Mouse (Mus musculus): ENCODE data around the gene Zfp64. TPM values are rescaled to one million over a fixed set of nuclear protein-coding genes. Genes with fewer than 3 reads are reported as not detected.

Gene Zfp64
- total and polyA plus RNA-seq, 2 experiments from 2014 or later = 10.9 to 15.4 TPM

DNA sequence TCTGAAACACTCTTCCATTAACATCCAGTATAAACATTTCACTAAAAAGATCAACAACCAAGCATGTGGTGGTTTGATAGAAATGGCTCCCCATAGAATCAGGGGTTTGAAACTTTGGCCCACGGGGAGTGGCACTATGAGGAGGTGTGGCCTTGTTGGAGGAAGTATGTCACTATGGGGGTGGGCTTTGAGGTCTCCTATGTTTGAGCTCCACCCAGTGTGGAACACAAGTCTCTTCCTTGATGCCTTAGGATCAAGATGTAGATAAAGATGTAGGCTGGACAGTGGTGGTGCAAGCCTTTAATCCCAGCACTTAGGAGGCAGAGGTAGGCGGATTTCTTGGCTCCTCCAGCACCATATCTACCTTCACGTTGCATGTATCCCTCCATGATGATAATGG is 5.4 kb upstream of the Zfp64 start:
- 75% methylated on average over 3 of the region's 3 CpGs for WGBS
- no peaks in the 10 kb centered on the region for H3K27me3 ChIP-seq (ENCODE audit: control insufficient read depth, insufficient read depth, low read length)
- H3K36me3 ChIP-seq (replicated peaks; ENCODE audit: control insufficient read depth, insufficient read depth, low read length) = no peaks in the 10 kb centered on the region
- H3K4me1 ChIP-seq (ENCODE audit: control insufficient read depth, insufficient read depth) = no peaks in the 10 kb centered on the region
- DNase-seq (ENCODE audit: low spot score) (no peak), ATAC-seq (ENCODE audit: insufficient read depth, low read depth) (no peak)
- no peak overlapping the region for H3K4me3 ChIP-seq (ENCODE audit: low read depth, low read length)
- no peak overlapping the region for H3K27ac ChIP-seq (ENCODE audit: low read depth)
- H3K4me2 ChIP-seq (ENCODE audit: low read depth, low read length) = no peak overlapping the region
- no peak for TF ChIP-seq EP300 (IDR thresholded peaks at IDR 0.05; ENCODE audit: low read depth)
- TF ChIP-seq CTCF (IDR thresholded peaks at IDR 0.05; ENCODE audit: low read depth) = no peak
- no peaks in the 10 kb centered on the region for H3K9me3 ChIP-seq (replicated peaks; ENCODE audit: control insufficient read depth, low read length)
- no peak overlapping the region for H3K9ac ChIP-seq (replicated peaks; ENCODE audit: low read depth, low read length)

GRCm38 (mm10) chr2:168959339-168959885 is 4.0 kb upstream of the Zfp64 start:
- Histone ChIP-seq H3K36me3 (replicated peaks; ENCODE audit: control insufficient read depth, insufficient read depth, low read length) (no peaks in the 10 kb centered on the region), H3K27me3 (ENCODE audit: control insufficient read depth, insufficient read depth, low read length) (no peaks in the 10 kb centered on the region), H3K9ac (replicated peaks; ENCODE audit: low read depth, low read length) (no peak overlapping the region), H3K4me2 (ENCODE audit: low read depth, low read length) (no peak overlapping the region), H3K4me3 (ENCODE audit: low read depth, low read length) (no peak overlapping the region), H3K27ac (ENCODE audit: low read depth) (no peak overlapping the region), H3K9me3 (replicated peaks; ENCODE audit: control insufficient read depth, low read length) (no peaks in the 10 kb centered on the region), H3K4me1 (ENCODE audit: control insufficient read depth, insufficient read depth) (no peaks in the 10 kb centered on the region)
- no peak for TF ChIP-seq EP300 (IDR thresholded peaks at IDR 0.05; ENCODE audit: low read depth)
- WGBS = 81% methylated on average over 14 of the region's 14 CpGs
- ATAC-seq (ENCODE audit: insufficient read depth, low read depth) (no peak), DNase-seq (ENCODE audit: low spot score) (no peak)

GRCm38 (mm10) chr2:168955850-168956346 is 511 bp upstream of the Zfp64 start:
- Histone ChIP-seq H3K4me1 (ENCODE audit: control insufficient read depth, insufficient read depth) (0 out of 2 replicates have a peak, but pooled peaks cover 6% of the 10 kb centered on the region), H3K4me2 (ENCODE audit: low read depth, low read length) (peak overlapping the region; percentile 88), H3K4me3 (ENCODE audit: low read depth, low read length) (peak overlapping the region; percentile 76), H3K36me3 (replicated peaks; ENCODE audit: control insufficient read depth, insufficient read depth, low read length) (peaks cover 6% of the 10 kb centered on the region), H3K27me3 (ENCODE audit: control insufficient read depth, insufficient read depth, low read length) (no peaks in the 10 kb centered on the region), H3K27ac (ENCODE audit: low read depth) (peak overlapping the region; percentile 92), H3K9me3 (replicated peaks; ENCODE audit: control insufficient read depth, low read length) (no peaks in the 10 kb centered on the region), H3K9ac (replicated peaks; ENCODE audit: low read depth, low read length) (no peak overlapping the region)
- WGBS = 39% methylated on average over 10 of the region's 10 CpGs
- peak; percentile 7 for ATAC-seq (ENCODE audit: insufficient read depth, low read depth)
- peak; percentile 52 for DNase-seq (ENCODE audit: low spot score)
- no peak for TF ChIP-seq EP300 (IDR thresholded peaks at IDR 0.05; ENCODE audit: low read depth)
- no peak for TF ChIP-seq CTCF (IDR thresholded peaks at IDR 0.05; ENCODE audit: low read depth)

GRCm38 (mm10) chr2:168954376-168954775 is 1.0 kb downstream of the Zfp64 start:
- peak overlapping the region; percentile 76 for H3K4me3 ChIP-seq (ENCODE audit: low read depth, low read length)
- peak overlapping the region; percentile 88 for H3K4me2 ChIP-seq (ENCODE audit: low read depth, low read length)
- no peaks in the 10 kb centered on the region for H3K9me3 ChIP-seq (replicated peaks; ENCODE audit: control insufficient read depth, low read length)
- ATAC-seq (ENCODE audit: insufficient read depth, low read depth) (no peak), DNase-seq (ENCODE audit: low spot score) (no peak)
- H3K4me1 ChIP-seq (ENCODE audit: control insufficient read depth, insufficient read depth) = 0 out of 2 replicates have a peak, but pooled peaks cover 6% of the 10 kb centered on the region
- H3K36me3 ChIP-seq (replicated peaks; ENCODE audit: control insufficient read depth, insufficient read depth, low read length) = peaks cover 21% of the 10 kb centered on the region
- H3K27ac ChIP-seq (ENCODE audit: low read depth) = no peak overlapping the region
- H3K9ac ChIP-seq (replicated peaks; ENCODE audit: low read depth, low read length) = peak overlapping the region; percentile 90
- 8% methylated on average over 8 of the region's 8 CpGs for WGBS
- no peak for TF ChIP-seq EP300 (IDR thresholded peaks at IDR 0.05; ENCODE audit: low read depth)
- no peak for TF ChIP-seq CTCF (IDR thresholded peaks at IDR 0.05; ENCODE audit: low read depth)
- no peaks in the 10 kb centered on the region for H3K27me3 ChIP-seq (ENCODE audit: control insufficient read depth, insufficient read depth, low read length)

GRCm38 (mm10) chr2:168948506-168948905 is 6.9 kb downstream of the Zfp64 start:
- H3K36me3 ChIP-seq (replicated peaks; ENCODE audit: control insufficient read depth, insufficient read depth, low read length) = peaks cover 69% of the 10 kb centered on the region

GRCm38 (mm10) chr2:168947663-168948062 is 7.7 kb downstream of the Zfp64 start:
- DNase-seq (ENCODE audit: low spot score) (no peak), ATAC-seq (ENCODE audit: insufficient read depth, low read depth) (no peak)
- 79% methylated on average over 1 of the region's 1 CpGs for WGBS
- Histone ChIP-seq H3K4me2 (ENCODE audit: low read depth, low read length) (no peak overlapping the region), H3K36me3 (replicated peaks; ENCODE audit: control insufficient read depth, insufficient read depth, low read length) (peaks cover 69% of the 10 kb centered on the region), H3K27ac (ENCODE audit: low read depth) (no peak overlapping the region), H3K27me3 (ENCODE audit: control insufficient read depth, insufficient read depth, low read length) (no peaks in the 10 kb centered on the region), H3K4me1 (ENCODE audit: control insufficient read depth, insufficient read depth) (no peaks in the 10 kb centered on the region), H3K4me3 (ENCODE audit: low read depth, low read length) (no peak overlapping the region), H3K9me3 (replicated peaks; ENCODE audit: control insufficient read depth, low read length) (no peaks in the 10 kb centered on the region), H3K9ac (replicated peaks; ENCODE audit: low read depth, low read length) (no peak overlapping the region)
- TF ChIP-seq CTCF (IDR thresholded peaks at IDR 0.05; ENCODE audit: low read depth) (no peak; the same call in 1 of the 2 replicates), EP300 (IDR thresholded peaks at IDR 0.05; ENCODE audit: low read depth) (no peak)

More at GRCm38 (mm10) chr2:168948506-168948905, 6.9 kb downstream of the Zfp64 start:
- no peaks in the 10 kb centered on the region for H3K4me1 ChIP-seq (ENCODE audit: control insufficient read depth, insufficient read depth)
- no peak for DNase-seq (ENCODE audit: low spot score)
- TF ChIP-seq CTCF (IDR thresholded peaks at IDR 0.05; ENCODE audit: low read depth) (no peak), EP300 (IDR thresholded peaks at IDR 0.05; ENCODE audit: low read depth) (no peak)
- H3K9me3 ChIP-seq (replicated peaks; ENCODE audit: control insufficient read depth, low read length) = no peaks in the 10 kb centered on the region
- H3K4me3 ChIP-seq (ENCODE audit: low read depth, low read length) = no peak overlapping the region
- no peak overlapping the region for H3K27ac ChIP-seq (ENCODE audit: low read depth)
- no peaks in the 10 kb centered on the region for H3K27me3 ChIP-seq (ENCODE audit: control insufficient read depth, insufficient read depth, low read length)
- no peak overlapping the region for H3K4me2 ChIP-seq (ENCODE audit: low read depth, low read length)
- ATAC-seq (ENCODE audit: insufficient read depth, low read depth) = no peak; the same call in 1 of the 2 replicates
- WGBS = 73% methylated on average over 6 of the region's 6 CpGs
- H3K9ac ChIP-seq (replicated peaks; ENCODE audit: low read depth, low read length) = no peak overlapping the region
